Mouse (Mus musculus): ENCODE measurements around the gene Pknox1. TPM values are rescaled to one million over a fixed set of nuclear protein-coding genes. Genes with fewer than 3 reads are reported as not detected.

The Pknox1 gene
- polyA plus RNA-seq, 1 experiment from 2014 or later: 36.7 TPM

DNA sequence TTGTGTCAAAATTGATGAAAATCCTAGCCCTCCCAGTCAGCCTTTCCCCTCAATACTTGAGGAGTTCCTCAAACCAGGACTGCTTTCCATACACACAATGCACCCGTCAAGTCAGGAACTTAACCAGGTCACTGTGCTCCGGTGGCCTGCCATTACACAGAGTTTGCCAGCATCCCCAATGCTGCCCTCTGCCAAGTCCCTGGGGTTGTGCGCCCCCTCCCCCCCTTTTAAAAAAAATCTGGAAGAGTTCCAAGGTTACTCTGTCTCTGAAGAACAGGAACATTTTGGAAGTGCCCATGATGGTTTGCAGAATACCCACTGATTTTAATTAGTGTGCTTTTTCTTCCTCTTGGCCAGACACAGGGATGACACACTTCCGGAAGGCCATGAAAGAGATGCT, 75.1 kb downstream of the Pknox1 start:
- peaks cover 15% of the 10 kb centered on the region for H3K27me3 ChIP-seq
- 43% methylated on average over 4 of the region's 4 CpGs for WGBS
- ATAC-seq (ENCODE audit: low FRiP score, low read depth): no peak
- H3K27ac ChIP-seq (replicated peaks): peak overlapping the region; percentile 45; the same call in 1 of the 2 replicates
- H3K36me3 ChIP-seq: no peaks in the 10 kb centered on the region
- H3K9me3 ChIP-seq: no peaks in the 10 kb centered on the region
- H3K4me2 ChIP-seq: no peak overlapping the region
- H3K4me3 ChIP-seq: no peak overlapping the region
- H3K4me1 ChIP-seq (replicated peaks): peaks cover 20% of the 10 kb centered on the region
- H3K9ac ChIP-seq: no peak overlapping the region

DNA sequence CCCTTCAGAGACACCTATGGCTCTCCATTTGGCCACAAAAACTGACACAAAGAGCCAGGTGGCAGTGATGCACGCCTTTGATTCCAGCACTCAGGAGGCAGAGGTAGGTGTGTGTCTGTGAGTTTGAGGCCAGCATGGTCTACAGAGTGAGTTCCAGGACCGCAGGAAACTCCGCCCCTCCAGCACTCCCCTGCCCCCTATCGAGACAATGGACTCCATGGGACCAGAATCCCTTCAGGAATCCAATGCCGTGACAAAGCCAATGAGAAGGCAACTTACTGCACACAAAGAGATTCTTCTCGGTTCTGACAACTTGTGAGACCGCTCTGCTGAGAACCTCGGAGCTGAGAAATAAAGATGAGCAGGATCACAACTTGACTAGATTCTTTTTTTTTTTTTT, 77.8 kb downstream of the Pknox1 start:
- H3K36me3 ChIP-seq: peaks cover 17% of the 10 kb centered on the region
- no peaks in the 10 kb centered on the region; the same call in 1 of the 2 replicates for H3K27me3 ChIP-seq
- ATAC-seq (ENCODE audit: low FRiP score, low read depth): no peak
- H3K4me1 ChIP-seq (replicated peaks): peaks cover 6% of the 10 kb centered on the region
- no peak overlapping the region for H3K9ac ChIP-seq
- H3K4me3 ChIP-seq: no peak overlapping the region
- WGBS: 38% methylated on average over 8 of the region's 8 CpGs
- no peaks in the 10 kb centered on the region for H3K9me3 ChIP-seq
- no peak overlapping the region for H3K27ac ChIP-seq (replicated peaks)
- no peak overlapping the region for H3K4me2 ChIP-seq

DNA sequence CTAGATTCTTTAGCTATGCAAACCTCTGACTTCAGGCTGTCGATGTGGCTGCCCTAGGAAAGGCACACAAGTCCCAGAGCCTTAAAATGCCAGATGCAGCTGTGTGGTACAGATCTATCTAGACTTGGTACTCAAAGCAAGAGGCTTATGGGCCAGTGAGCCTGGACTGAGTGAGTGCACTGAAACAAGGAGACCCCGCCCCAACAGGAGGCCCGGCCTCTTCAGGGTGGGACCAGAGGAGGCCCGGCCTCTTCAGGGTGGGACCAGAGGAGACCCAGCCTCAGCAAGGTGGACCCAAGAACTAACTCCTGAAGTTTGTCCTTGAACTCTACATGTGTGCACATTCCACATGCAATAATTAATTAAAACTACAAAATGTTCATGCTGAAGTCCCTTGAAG, 78.4 kb downstream of the Pknox1 start:
- H3K4me1 ChIP-seq (replicated peaks): no peaks in the 10 kb centered on the region
- no peak overlapping the region for H3K4me2 ChIP-seq
- no peaks in the 10 kb centered on the region for H3K27me3 ChIP-seq
- peaks cover 22% of the 10 kb centered on the region for H3K36me3 ChIP-seq
- H3K4me3 ChIP-seq: no peak overlapping the region
- WGBS: 72% methylated on average over 4 of the region's 4 CpGs
- H3K9ac ChIP-seq: no peak overlapping the region
- no peak overlapping the region for H3K27ac ChIP-seq (replicated peaks)
- no peaks in the 10 kb centered on the region for H3K9me3 ChIP-seq
- no peak for ATAC-seq (ENCODE audit: low FRiP score, low read depth)

DNA sequence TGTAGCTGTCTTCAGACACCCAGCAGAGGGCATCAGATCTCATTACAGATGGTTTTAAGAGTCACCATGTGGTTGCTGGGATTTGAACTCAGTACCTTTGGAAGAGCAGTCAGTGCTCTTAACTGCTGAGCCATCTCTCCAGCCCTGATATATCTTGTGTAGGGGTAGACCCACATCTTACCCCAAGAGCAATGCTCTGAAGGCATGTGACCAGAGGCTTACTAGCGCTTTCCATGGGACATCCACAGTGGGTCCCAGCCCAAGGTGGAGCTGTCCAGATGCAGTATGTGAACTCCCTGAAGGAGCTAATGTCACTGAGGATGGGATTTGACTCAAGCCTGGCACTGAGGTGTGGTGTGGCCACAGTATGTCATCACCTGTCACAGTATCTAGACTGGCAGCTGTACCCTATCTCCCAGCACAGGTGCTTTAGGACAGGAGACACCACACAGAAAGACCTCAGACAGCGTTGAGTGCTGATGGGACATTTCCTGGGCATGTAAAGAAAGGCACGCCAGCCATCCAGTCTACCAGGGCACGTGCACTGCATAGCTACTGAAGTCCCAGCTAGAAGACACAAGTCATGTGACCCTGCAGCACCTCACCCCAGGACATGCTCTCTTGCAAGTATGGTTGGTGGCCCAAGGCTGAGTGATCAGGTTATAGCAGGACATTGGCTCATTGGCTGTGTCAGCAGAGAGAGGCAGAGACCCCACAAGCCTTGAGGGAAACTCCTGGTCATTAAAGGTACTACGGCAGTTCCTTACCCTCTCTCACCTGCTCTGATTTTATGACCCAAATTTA, 81.9 kb downstream of the Pknox1 start:
- no peak for ATAC-seq (ENCODE audit: low FRiP score, low read depth)
- 95% methylated on average over 5 of the region's 5 CpGs for WGBS
- Histone ChIP-seq H3K4me2 (no peak overlapping the region), H3K36me3 (peaks cover 50% of the 10 kb centered on the region), H3K9ac (no peak overlapping the region), H3K4me3 (no peak overlapping the region), H3K4me1 (replicated peaks) (no peaks in the 10 kb centered on the region), H3K27ac (replicated peaks) (no peak overlapping the region), H3K27me3 (no peaks in the 10 kb centered on the region), H3K9me3 (no peaks in the 10 kb centered on the region)

DNA sequence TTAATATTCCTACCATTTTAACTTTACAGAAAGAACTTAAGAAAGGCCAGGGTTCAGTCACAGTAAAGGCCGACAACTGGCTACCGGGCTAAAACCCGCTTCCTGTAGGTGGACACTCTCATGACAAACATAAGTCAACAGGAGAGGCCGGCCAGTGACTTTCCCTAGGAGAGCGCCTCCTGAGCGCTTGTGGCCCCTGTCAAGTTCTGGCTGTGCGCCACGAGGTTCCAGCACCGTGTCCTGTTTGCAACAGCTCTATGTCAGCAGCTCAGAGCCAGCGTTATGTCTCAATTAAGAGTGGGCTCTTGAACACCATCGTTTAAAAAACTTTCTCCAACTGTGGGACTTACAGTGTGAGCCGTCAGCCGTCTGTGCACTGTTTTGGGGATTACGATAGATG, 87.6 kb downstream of the Pknox1 start:
- WGBS: 88% methylated on average over 14 of the region's 14 CpGs
- no peak overlapping the region for H3K4me3 ChIP-seq
- H3K4me2 ChIP-seq: no peak overlapping the region
- no peaks in the 10 kb centered on the region for H3K9me3 ChIP-seq
- no peak for ATAC-seq (ENCODE audit: low FRiP score, low read depth)
- H3K27me3 ChIP-seq: no peaks in the 10 kb centered on the region
- H3K4me1 ChIP-seq (replicated peaks): peaks cover 12% of the 10 kb centered on the region
- peaks cover 75% of the 10 kb centered on the region for H3K36me3 ChIP-seq
- H3K9ac ChIP-seq: no peak overlapping the region
- no peak overlapping the region for H3K27ac ChIP-seq (replicated peaks)

DNA sequence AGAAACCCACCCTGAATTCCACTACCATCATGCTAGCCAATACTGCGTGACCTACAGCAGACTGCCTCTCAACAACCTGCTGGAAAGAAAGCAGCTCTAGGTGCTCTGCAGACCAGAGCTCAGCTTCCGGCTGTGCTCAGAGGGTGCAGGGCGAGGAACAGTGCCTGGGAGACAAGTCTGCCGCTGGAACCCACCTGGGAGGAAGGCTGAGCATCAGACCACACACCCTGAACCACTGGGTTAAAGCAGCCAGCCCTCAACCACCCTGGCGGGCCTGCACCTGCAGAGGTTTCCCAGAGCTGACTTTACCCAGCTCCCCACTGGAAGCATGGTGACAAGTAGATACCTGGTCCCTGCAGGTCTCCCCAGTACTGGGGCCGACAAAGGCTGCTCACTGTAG, 88.7 kb downstream of the Pknox1 start:
- H3K4me2 ChIP-seq: no peak overlapping the region
- H3K27me3 ChIP-seq: no peaks in the 10 kb centered on the region
- H3K9ac ChIP-seq: no peak overlapping the region
- 92% methylated on average over 6 of the region's 6 CpGs for WGBS
- H3K9me3 ChIP-seq: no peaks in the 10 kb centered on the region
- no peak overlapping the region for H3K27ac ChIP-seq (replicated peaks)
- no peak for ATAC-seq (ENCODE audit: low FRiP score, low read depth)
- H3K4me1 ChIP-seq (replicated peaks): peaks cover 21% of the 10 kb centered on the region
- H3K36me3 ChIP-seq: peaks cover 63% of the 10 kb centered on the region
- no peak overlapping the region for H3K4me3 ChIP-seq

DNA sequence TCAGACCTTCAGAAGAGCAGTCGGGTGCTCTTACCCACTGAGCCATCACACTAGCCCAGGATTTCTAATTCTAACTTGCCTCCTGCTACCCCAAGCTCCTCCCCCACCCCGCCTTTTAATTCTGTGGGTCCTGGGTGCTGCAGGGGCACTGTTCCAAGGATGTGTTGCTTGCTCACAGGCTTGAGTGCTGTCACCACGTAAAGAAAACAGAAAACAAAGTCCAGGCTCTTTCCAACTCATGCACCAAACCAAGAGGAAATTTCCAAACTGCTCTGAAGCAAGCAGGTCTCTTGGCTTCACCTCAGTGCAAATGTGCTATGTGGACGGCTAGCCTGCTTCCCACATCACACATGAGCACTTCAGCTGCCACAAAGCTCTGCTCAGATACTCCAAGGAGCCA, 90.8 kb downstream of the Pknox1 start:
- Histone ChIP-seq H3K9me3 (no peaks in the 10 kb centered on the region), H3K27me3 (no peaks in the 10 kb centered on the region), H3K36me3 (peaks cover 50% of the 10 kb centered on the region), H3K4me3 (no peak overlapping the region), H3K9ac (no peak overlapping the region), H3K4me1 (replicated peaks) (peaks cover 26% of the 10 kb centered on the region), H3K4me2 (no peak overlapping the region), H3K27ac (replicated peaks) (no peak overlapping the region)
- ATAC-seq (ENCODE audit: low FRiP score, low read depth): no peak
- WGBS: 82% methylated on average over 4 of the region's 4 CpGs

DNA sequence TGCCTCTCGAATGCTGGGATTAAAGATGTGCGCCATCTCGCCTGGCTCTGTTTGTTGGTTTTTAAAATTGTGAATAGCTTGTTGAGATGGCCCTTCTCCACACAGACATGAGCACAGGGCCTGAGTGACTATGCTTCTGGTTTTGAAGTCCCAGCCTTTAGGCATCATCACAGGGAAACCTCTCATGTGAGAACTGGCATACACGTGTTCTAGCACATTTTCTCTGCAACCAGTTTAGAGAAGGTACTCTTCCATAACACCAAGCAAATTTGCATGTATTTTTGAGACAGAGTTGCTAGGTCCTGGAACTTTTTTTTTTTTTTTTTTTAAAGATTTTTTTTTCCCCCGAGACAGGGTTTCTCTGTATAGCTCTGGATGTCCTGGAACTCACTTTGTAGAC, 92.1 kb downstream of the Pknox1 start:
- peaks cover 37% of the 10 kb centered on the region for H3K36me3 ChIP-seq
- peak overlapping the region; percentile 79 for H3K4me2 ChIP-seq
- no peak overlapping the region for H3K4me3 ChIP-seq
- H3K9ac ChIP-seq: no peak overlapping the region
- H3K27me3 ChIP-seq: no peaks in the 10 kb centered on the region
- no peak for ATAC-seq (ENCODE audit: low FRiP score, low read depth)
- H3K27ac ChIP-seq (replicated peaks): no peak overlapping the region
- H3K9me3 ChIP-seq: no peaks in the 10 kb centered on the region
- H3K4me1 ChIP-seq (replicated peaks): peaks cover 26% of the 10 kb centered on the region
- WGBS: 90% methylated on average over 5 of the region's 5 CpGs

Small RNAs within 50 kb of the gene (microRNA-seq; reads per million reads assigned to microRNA genes)
- gene Gm24970: not detected

Other genes starting within 250 kb of the Pknox1 start
- 28.1 and 34.2 TPM in 2 replicates for gene Pde9a, start 178.5 kb upstream of the Pknox1 start, polyA plus RNA-seq (2015; fragmentation: Nextera tagmentation; extraction: Ambion mirVana)
- gene Wdr4, start 44.8 kb upstream of the Pknox1 start, polyA plus RNA-seq (2015; fragmentation: Nextera tagmentation; extraction: Ambion mirVana): 37.2 and 38.1 TPM in 2 replicates
- gene Ndufv3, start 44.6 kb upstream of the Pknox1 start, polyA plus RNA-seq (2015; fragmentation: Nextera tagmentation; extraction: Ambion mirVana): 445 and 471 TPM in 2 replicates
- gene Cbs, start 72.5 kb downstream of the Pknox1 start, polyA plus RNA-seq (2015; fragmentation: Nextera tagmentation; extraction: Ambion mirVana): 8.9 TPM in 2 replicates
- gene U2af1, start 94.2 kb downstream of the Pknox1 start, polyA plus RNA-seq (2015; fragmentation: Nextera tagmentation; extraction: Ambion mirVana): 196 and 202 TPM in 2 replicates
- 0.49 and 0.50 TPM in 2 replicates for gene Cryaa, start 113.1 kb downstream of the Pknox1 start, polyA plus RNA-seq (2015; fragmentation: Nextera tagmentation; extraction: Ambion mirVana)